Mouse (Mus musculus): ENCODE data around the gene Spns1. TPM values are rescaled to one million over a fixed set of nuclear protein-coding genes. Genes with fewer than 3 reads are reported as not detected.

Gene Spns1
- polyA plus RNA-seq, 1 experiment from 2014 or later, result 18.3 TPM

Small RNAs within 50 kb of the gene (microRNA-seq; reads per million reads assigned to microRNA genes)
- not detected for gene Mir7058

Other genes with a start within 250 kb of the Spns1 start
- 12.2 and 17.7 TPM in 2 replicates for gene Xpo6, start 176.9 kb downstream of the Spns1 start, polyA plus RNA-seq (2015; fragmentation: Nextera tagmentation; extraction: Ambion mirVana)
- gene Sbk1, start 104.8 kb downstream of the Spns1 start, polyA plus RNA-seq (2015; fragmentation: Nextera tagmentation; extraction: Ambion mirVana), result 1.1 and 1.5 TPM in 2 replicates
- 5.4 and 6.3 TPM in 2 replicates for gene Lat, start 7.9 kb downstream of the Spns1 start, polyA plus RNA-seq (2015; fragmentation: Nextera tagmentation; extraction: Ambion mirVana)
- 1.7 and 1.9 TPM in 2 replicates for gene Nfatc2ip, start 19.3 kb upstream of the Spns1 start, polyA plus RNA-seq (2015; fragmentation: Nextera tagmentation; extraction: Ambion mirVana)
- 3.6 and 4.7 TPM in 2 replicates for gene Cd19, start 37.4 kb upstream of the Spns1 start, polyA plus RNA-seq (2015; fragmentation: Nextera tagmentation; extraction: Ambion mirVana)
- 6.0 and 6.3 TPM in 2 replicates for gene Rabep2, start 51.3 kb upstream of the Spns1 start, polyA plus RNA-seq (2015; fragmentation: Nextera tagmentation; extraction: Ambion mirVana)
- gene Atp2a1, start 85.7 kb upstream of the Spns1 start, polyA plus RNA-seq (2015; fragmentation: Nextera tagmentation; extraction: Ambion mirVana), result 8.7 and 22.0 TPM in 2 replicates
- gene Sh2b1, start 98.0 kb upstream of the Spns1 start, polyA plus RNA-seq (2015; fragmentation: Nextera tagmentation; extraction: Ambion mirVana), result 14.2 and 14.5 TPM in 2 replicates
- 81.0 and 84.0 TPM in 2 replicates for gene Tufm, start 109.9 kb upstream of the Spns1 start, polyA plus RNA-seq (2015; fragmentation: Nextera tagmentation; extraction: Ambion mirVana)
- 21.6 and 24.5 TPM in 2 replicates for gene Atxn2l, start 126.0 kb upstream of the Spns1 start, polyA plus RNA-seq (2015; fragmentation: Nextera tagmentation; extraction: Ambion mirVana)
- gene Eif3c, start 189.0 kb upstream of the Spns1 start, polyA plus RNA-seq (2015; fragmentation: Nextera tagmentation; extraction: Ambion mirVana), result 87.8 and 93.1 TPM in 2 replicates
- gene Apobr, start 207.5 kb upstream of the Spns1 start, polyA plus RNA-seq (2015; fragmentation: Nextera tagmentation; extraction: Ambion mirVana), result 2.3 and 2.4 TPM in 2 replicates
- gene Cln3, start 208.4 kb upstream of the Spns1 start, polyA plus RNA-seq (2015; fragmentation: Nextera tagmentation; extraction: Ambion mirVana), result 11.7 and 11.9 TPM in 2 replicates
- 0.09 and 0.27 TPM in 2 replicates for gene Il27, start 217.5 kb upstream of the Spns1 start, polyA plus RNA-seq (2015; fragmentation: Nextera tagmentation; extraction: Ambion mirVana)